Mouse (Mus musculus) erythroblast, adult 5-6 weeks (primary cell): ENCODE measurements at regions not wholly inside any gene's neighbourhood (a gene's known extent, or its start where the extent isn't known, plus 50 kb on each side); places are given as distances from the start of the nearest gene placed in this dataset.

Source experiments
- ATAC-seq: replicated peaks from 2 replicates; pipeline ENCODE4 v1.8.0; 2016; ENCODE audit warnings: moderate number of reproducible peaks, mild to moderate bottlenecking, moderate TSS enrichment, inconsistent platforms; ENCODE audit not compliant: poor library complexity, low FRiP score, severe bottlenecking

- ATAC-seq, result no peak
Observed at GRCm38 (mm10) chr15:96778321-96778926, 78.9 kb upstream of the Slc38a2 start.

DNA sequence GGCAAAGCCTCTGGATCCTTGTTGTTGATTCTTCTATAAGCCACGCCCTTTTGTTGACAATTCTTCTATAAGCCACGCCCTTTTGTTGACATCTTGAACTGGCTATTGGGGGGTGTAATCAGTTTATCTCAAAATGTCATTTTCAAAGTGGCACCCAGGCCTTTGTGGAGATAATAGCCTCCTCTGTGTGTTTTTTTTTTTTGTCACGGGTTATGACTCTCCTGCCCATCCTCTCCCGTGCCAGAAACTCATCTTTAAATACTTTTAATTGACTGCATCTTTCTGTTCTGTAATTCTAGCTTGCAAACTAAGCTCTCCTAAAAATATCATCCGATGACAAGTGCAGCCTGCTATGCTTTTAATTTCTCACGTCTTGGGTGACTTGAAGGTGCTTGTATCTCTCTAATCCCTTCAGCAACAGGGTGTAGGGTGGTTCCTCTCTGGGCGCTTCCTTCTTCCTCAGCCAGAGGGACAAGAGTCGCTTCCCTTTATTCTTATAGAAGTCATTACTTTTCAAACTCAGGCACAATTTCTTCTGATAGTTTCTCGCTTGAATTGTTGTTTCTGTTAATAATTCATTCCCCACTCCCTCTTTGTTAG lies 77.0 kb upstream of the Slc38a2 start:
- no peak for ATAC-seq

DNA sequence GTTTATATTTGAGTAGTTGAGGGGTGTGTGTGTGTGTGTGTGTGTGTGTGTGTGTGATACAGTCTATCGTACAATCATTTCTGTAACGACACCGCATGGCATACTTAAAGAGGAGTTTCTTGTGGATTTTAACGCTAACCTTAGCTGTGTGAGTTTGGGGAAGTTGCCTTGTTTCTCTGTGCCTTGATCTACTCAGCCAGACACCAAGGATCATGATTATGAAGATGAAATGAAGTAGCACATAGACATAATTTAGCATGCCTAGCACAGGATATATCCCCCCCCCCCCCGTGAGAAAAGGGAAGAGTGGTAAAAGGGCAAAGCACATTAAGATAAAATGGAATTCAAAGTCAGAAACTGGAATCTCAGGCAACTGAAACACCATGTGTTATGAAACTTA lies 75.6 kb upstream of the Slc38a2 start:
- no peak for ATAC-seq

- ATAC-seq, result no peak
Observed at GRCm38 (mm10) chr15:96774664-96775063, 75.1 kb upstream of the Slc38a2 start.

- ATAC-seq, result no peak
Observed at GRCm38 (mm10) chr15:96773656-96774055, 74.1 kb upstream of the Slc38a2 start.

DNA sequence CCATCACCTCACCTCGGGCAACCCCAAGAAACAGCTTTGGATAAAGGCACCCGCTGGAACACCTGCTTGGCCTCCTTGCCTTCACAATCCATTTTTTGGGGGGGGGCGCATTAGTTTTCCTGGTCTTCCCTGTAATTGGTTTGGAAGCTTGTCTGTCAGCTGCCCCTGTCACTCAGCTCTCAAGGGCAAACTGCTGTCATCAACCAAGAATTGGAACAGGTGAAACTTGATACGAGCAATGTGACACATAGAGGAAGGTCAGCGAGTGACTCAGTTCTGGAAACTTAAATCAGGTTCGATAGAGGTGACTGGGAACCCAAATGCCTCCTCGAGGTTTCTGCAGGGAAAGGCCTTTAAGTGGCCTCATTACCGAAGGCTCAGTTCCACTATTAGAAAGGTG lies 73.2 kb upstream of the Slc38a2 start:
- ATAC-seq, result no peak

DNA sequence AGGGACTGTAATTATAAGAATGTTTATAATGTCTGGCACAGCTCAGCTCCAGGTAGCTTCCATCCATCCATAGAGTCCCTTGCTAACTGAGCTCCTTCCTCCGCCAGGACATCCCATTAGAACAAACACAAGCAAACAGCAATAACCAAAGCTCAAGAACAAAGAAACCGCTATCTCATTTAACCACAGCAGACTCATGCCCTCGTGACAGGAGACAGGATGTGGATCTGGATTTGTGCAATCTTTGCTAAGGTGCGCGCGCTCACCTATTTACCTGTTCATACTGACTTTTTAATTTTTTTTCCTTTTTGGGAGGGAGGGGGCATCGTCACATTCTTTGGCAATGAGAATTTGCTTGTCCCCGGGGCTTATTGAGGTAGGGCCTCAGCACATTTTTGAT lies 71.3 kb upstream of the Slc38a2 start:
- ATAC-seq, result no peak

- no peak for ATAC-seq
Observed at GRCm38 (mm10) chr15:96770299-96770698, 70.8 kb upstream of the Slc38a2 start.

- ATAC-seq, result no peak
Observed at GRCm38 (mm10) chr15:96769751-96770150, 70.2 kb upstream of the Slc38a2 start.

- ATAC-seq, result peak; percentile 37; the same call in 1 of the 2 replicates
Observed at GRCm38 (mm10) chr15:96768301-96768993, 68.9 kb upstream of the Slc38a2 start.

DNA sequence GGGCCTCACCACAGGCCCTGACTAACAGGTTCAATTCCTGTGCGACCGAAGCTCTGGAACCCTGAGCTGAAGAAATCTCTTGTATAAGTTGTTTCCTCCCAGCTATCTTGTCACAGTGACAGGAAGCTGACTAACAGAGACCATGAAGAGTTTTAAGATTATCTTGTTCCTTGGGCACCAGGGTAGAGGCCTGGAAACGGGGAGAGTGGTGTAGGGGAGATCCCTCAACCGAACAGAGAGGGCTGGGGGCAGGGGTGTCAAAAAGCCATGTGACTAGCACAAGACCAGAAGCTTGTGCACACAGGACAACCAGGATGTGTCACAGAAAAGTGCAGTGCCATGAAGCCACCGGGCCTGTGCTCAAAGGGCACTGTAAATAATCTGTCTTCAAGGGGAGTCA lies 67.7 kb upstream of the Slc38a2 start:
- ATAC-seq, result no peak

GRCm38 (mm10) chr15:96766238-96766637 lies 66.7 kb upstream of the Slc38a2 start:
- ATAC-seq, result no peak

- ATAC-seq, result no peak
Observed at GRCm38 (mm10) chr15:96763611-96764010, 64.1 kb upstream of the Slc38a2 start.

DNA sequence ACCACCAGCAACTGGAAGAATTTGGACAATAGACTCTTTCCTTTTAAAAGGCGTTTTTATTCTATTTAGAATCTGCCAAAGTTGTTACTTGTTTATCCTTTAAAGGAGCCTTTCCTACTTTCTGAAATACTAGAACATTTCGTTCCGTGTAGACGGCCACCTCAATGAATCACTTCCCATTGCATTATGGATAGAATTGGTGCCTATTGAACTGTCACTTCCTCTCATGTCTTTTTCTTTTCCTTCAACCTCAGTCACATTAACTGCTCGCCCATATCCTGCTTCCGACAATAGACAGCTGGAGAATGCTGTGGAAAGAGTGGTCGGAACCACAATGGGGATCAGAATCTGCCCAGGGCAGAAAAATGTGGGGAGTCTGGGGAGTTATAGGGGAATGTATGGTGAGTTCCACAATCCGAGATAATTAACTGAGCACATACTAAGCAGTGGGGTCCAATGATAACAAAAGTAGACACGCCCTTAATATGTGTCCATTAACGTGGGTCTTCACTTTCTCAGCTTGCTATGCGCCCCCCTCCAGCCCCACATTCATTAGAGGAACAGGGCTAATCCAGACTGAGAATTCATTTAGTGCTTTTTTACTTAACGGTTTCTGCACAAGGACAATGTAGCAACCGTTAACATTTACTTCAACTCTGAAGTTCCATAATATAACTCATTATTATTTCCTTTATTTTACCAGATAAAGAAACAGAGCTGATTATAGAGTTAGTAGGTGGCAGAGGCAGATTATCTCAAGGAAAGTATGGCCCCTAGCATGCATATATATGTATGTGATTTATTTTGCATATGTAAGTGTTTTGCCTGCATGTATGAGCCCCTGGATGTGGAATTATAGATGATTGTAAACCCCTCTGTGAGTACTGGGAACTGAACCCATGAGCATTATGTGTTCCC lies 59.8 kb upstream of the Slc38a2 start:
- no peak for ATAC-seq

- no peak for ATAC-seq
Observed at GRCm38 (mm10) chr15:96757446-96758198, 58.1 kb upstream of the Slc38a2 start.

GRCm38 (mm10) chr15:96756456-96756855 lies 56.9 kb upstream of the Slc38a2 start:
- no peak for ATAC-seq

DNA sequence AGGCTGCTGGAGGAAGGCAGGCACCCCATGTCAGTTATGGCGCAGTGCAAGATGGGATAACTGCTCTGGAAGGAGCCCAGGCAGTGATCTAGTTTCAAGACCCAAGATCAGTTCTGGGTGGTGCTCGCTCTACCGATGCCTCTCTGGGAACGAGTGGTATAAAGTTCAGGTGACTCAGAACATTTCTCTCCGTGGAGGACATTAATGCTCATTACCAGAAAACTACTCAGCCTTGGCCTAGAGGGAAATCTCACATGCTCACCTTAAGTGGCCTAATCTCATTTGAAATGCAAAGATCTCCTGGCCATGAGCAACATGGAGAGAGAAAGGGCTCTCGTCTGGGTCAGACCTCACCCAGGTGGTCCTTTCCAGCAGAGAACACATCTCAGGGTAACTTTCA lies 56.4 kb upstream of the Slc38a2 start:
- no peak for ATAC-seq

DNA sequence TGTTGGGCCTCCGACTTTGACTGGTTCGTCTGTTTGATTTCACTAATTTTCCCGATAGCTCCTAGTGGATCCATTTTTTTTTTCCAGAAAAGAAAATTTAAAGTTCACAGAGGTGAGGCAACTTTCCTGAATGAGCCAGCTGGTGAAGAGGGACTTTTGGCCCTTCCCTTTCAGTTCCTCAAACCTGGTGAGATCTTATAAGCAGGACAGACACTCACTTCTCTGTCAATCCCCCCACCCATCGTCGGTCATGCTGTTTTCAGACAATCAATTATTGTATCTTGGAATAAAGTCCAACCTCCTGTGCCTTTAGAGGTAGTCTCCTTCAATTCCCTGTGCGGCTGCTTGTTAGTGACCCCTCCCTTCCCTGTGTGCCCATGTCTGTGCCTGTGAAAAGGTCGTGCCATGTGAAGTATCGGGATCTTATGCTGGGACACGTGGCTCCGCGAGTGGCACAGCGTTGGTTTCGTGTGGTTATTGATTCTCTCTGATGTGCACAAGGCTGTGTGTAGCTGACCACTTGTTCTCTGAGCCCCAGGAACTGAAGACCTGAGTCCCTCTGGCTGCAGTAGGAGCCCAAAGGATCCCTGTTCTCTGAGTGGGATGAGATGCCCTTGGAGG lies 55.9 kb upstream of the Slc38a2 start:
- no peak for ATAC-seq

DNA sequence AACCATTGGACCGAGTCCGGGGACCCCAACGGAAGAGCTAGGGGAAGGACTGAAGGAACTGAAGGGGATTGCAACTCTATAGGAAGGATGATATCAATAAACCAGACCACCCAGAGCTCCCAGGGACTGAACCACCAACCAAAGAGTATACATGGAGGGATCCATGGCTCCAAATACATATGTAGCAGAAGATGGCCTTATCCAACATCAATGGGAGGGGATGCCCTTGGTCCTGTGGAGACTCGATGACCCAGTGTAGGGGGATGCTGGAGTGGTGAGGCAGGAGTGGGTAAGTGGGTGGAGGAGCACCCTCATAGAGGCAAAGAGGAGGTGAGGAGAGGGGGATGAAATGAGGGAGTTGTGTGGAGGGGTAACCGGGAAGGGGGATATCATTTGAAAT lies 54.5 kb upstream of the Slc38a2 start:
- ATAC-seq, result no peak
